Mouse (Mus musculus): Measurements from ENCODE around the gene H2-Ob. TPM values are rescaled to one million over a fixed set of nuclear protein-coding genes. Genes with fewer than 3 reads are reported as not detected.
"Not testable (repeated sequence)": the region's sequence is repeated elsewhere in the genome, so short reads cannot be mapped to it uniquely, and the experiment has no call there.

H2-Ob gene
- polyA plus RNA-seq, 1 experiment from 2014 or later: not detected

- no peak for ATAC-seq (ENCODE audit: insufficient number of reproducible peaks, insufficient read depth, low FRiP score, low TSS enrichment, low read depth)
- Histone ChIP-seq H3K27ac (no peak overlapping the region), H3K4me1 (no peaks in the 10 kb centered on the region), H3K9ac (no peak overlapping the region), H3K27me3 (no peaks in the 10 kb centered on the region), H3K36me3 (no peaks in the 10 kb centered on the region), H3K4me2 (no peak overlapping the region), H3K4me3 (no peak overlapping the region), H3K9me3 (no peaks in the 10 kb centered on the region)
- 94% methylated on average over 8 of the region's 8 CpGs for WGBS
Measured at GRCm38 (mm10) chr17:34225426-34225825, 13.3 kb upstream of the H2-Ob start.

- 97% methylated on average over 17 of the region's 23 CpGs for WGBS
- ATAC-seq (ENCODE audit: insufficient number of reproducible peaks, insufficient read depth, low FRiP score, low TSS enrichment, low read depth); H3K9ac ChIP-seq; H3K4me3 ChIP-seq; H3K36me3 ChIP-seq; H3K4me1 ChIP-seq; H3K27ac ChIP-seq; H3K4me2 ChIP-seq; H3K27me3 ChIP-seq; H3K9me3 ChIP-seq: not testable (repeated sequence)
Measured at GRCm38 (mm10) chr17:34225911-34226310, 12.8 kb upstream of the H2-Ob start.

- not testable (repeated sequence) for H3K27me3 ChIP-seq; H3K9me3 ChIP-seq; H3K4me1 ChIP-seq; ATAC-seq (ENCODE audit: insufficient number of reproducible peaks, insufficient read depth, low FRiP score, low TSS enrichment, low read depth); H3K4me2 ChIP-seq; H3K27ac ChIP-seq; H3K36me3 ChIP-seq; H3K9ac ChIP-seq; H3K4me3 ChIP-seq
- WGBS: 91% methylated on average over 9 of the region's 9 CpGs
Measured at GRCm38 (mm10) chr17:34230971-34231370, 7.7 kb upstream of the H2-Ob start.

- not testable (repeated sequence) for H3K36me3 ChIP-seq; H3K27me3 ChIP-seq; H3K9me3 ChIP-seq; H3K27ac ChIP-seq; H3K4me3 ChIP-seq; H3K9ac ChIP-seq; H3K4me1 ChIP-seq; H3K4me2 ChIP-seq; ATAC-seq (ENCODE audit: insufficient number of reproducible peaks, insufficient read depth, low FRiP score, low TSS enrichment, low read depth)
- 91% methylated on average over 6 of the region's 7 CpGs for WGBS
Measured at GRCm38 (mm10) chr17:34232021-34232420, 6.7 kb upstream of the H2-Ob start.

GRCm38 (mm10) chr17:34234926-34235325, 3.8 kb upstream of the H2-Ob start:
- H3K4me3 ChIP-seq: no peak overlapping the region
- ATAC-seq (ENCODE audit: insufficient number of reproducible peaks, insufficient read depth, low FRiP score, low TSS enrichment, low read depth): no peak
- no peaks in the 10 kb centered on the region for H3K9me3 ChIP-seq
- WGBS: 44% methylated on average over 9 of the region's 9 CpGs
- no peak overlapping the region for H3K4me2 ChIP-seq
- no peak overlapping the region for H3K27ac ChIP-seq
- H3K4me1 ChIP-seq: no peaks in the 10 kb centered on the region
- H3K27me3 ChIP-seq: no peaks in the 10 kb centered on the region
- H3K9ac ChIP-seq: no peak overlapping the region
- no peaks in the 10 kb centered on the region for H3K36me3 ChIP-seq

- Histone ChIP-seq H3K9me3 (peaks cover 3% of the 10 kb centered on the region; the same call in 1 of the 2 replicates), H3K27me3 (no peaks in the 10 kb centered on the region), H3K4me1 (no peaks in the 10 kb centered on the region), H3K4me3 (no peak overlapping the region), H3K9ac (no peak overlapping the region), H3K36me3 (no peaks in the 10 kb centered on the region), H3K4me2 (no peak overlapping the region), H3K27ac (no peak overlapping the region)
- no peak for ATAC-seq (ENCODE audit: insufficient number of reproducible peaks, insufficient read depth, low FRiP score, low TSS enrichment, low read depth)
- WGBS: 85% methylated on average over 5 of the region's 5 CpGs
Measured at GRCm38 (mm10) chr17:34236691-34237090, 2.0 kb upstream of the H2-Ob start.

- Histone ChIP-seq H3K27me3 (no peaks in the 10 kb centered on the region), H3K27ac (no peak overlapping the region), H3K9me3 (peaks cover 6% of the 10 kb centered on the region; the same call in 1 of the 2 replicates), H3K4me2 (no peak overlapping the region), H3K9ac (no peak overlapping the region), H3K4me3 (no peak overlapping the region), H3K4me1 (no peaks in the 10 kb centered on the region), H3K36me3 (no peaks in the 10 kb centered on the region)
- ATAC-seq (ENCODE audit: insufficient number of reproducible peaks, insufficient read depth, low FRiP score, low TSS enrichment, low read depth): no peak
- WGBS: 80% methylated on average over 3 of the region's 3 CpGs
Measured at GRCm38 (mm10) chr17:34237741-34238140, 962 bp upstream of the H2-Ob start.

- H3K4me3 ChIP-seq: no peak overlapping the region
- ATAC-seq (ENCODE audit: insufficient number of reproducible peaks, insufficient read depth, low FRiP score, low TSS enrichment, low read depth): no peak
- peaks cover 6% of the 10 kb centered on the region; the same call in 1 of the 2 replicates for H3K9me3 ChIP-seq
- WGBS: 71% methylated on average over 10 of the region's 10 CpGs
- H3K27ac ChIP-seq: no peak overlapping the region
- H3K36me3 ChIP-seq: no peaks in the 10 kb centered on the region
- no peak overlapping the region for H3K9ac ChIP-seq
- H3K4me1 ChIP-seq: no peaks in the 10 kb centered on the region
- H3K27me3 ChIP-seq: no peaks in the 10 kb centered on the region
- no peak overlapping the region for H3K4me2 ChIP-seq
Measured at GRCm38 (mm10) chr17:34239601-34240041, 918 bp downstream of the H2-Ob start.

- WGBS: 59% methylated on average over 3 of the region's 3 CpGs
- Histone ChIP-seq H3K27ac (no peak overlapping the region), H3K4me1 (no peaks in the 10 kb centered on the region), H3K27me3 (no peaks in the 10 kb centered on the region), H3K4me2 (no peak overlapping the region), H3K4me3 (no peak overlapping the region), H3K9me3 (peaks cover 6% of the 10 kb centered on the region; the same call in 1 of the 2 replicates), H3K9ac (no peak overlapping the region), H3K36me3 (no peaks in the 10 kb centered on the region)
- no peak for ATAC-seq (ENCODE audit: insufficient number of reproducible peaks, insufficient read depth, low FRiP score, low TSS enrichment, low read depth)
Measured at GRCm38 (mm10) chr17:34240366-34240765, 1.7 kb downstream of the H2-Ob start.

- 77% methylated on average over 6 of the region's 6 CpGs for WGBS
- ATAC-seq (ENCODE audit: insufficient number of reproducible peaks, insufficient read depth, low FRiP score, low TSS enrichment, low read depth): no peak
- Histone ChIP-seq H3K4me3 (no peak overlapping the region), H3K9ac (no peak overlapping the region), H3K27me3 (no peaks in the 10 kb centered on the region), H3K9me3 (peaks cover 6% of the 10 kb centered on the region; the same call in 1 of the 2 replicates), H3K27ac (no peak overlapping the region), H3K4me2 (no peak overlapping the region), H3K4me1 (no peaks in the 10 kb centered on the region), H3K36me3 (no peaks in the 10 kb centered on the region)
Measured at GRCm38 (mm10) chr17:34240916-34241315, 2.2 kb downstream of the H2-Ob start.

- no peak overlapping the region for H3K4me3 ChIP-seq
- WGBS: 72% methylated on average over 4 of the region's 4 CpGs
- 0 out of 2 replicates have a peak, but pooled peaks cover 3% of the 10 kb centered on the region for H3K27me3 ChIP-seq
- H3K36me3 ChIP-seq: no peaks in the 10 kb centered on the region
- H3K9ac ChIP-seq: no peak overlapping the region
- no peak overlapping the region for H3K27ac ChIP-seq
- H3K9me3 ChIP-seq: peaks cover 6% of the 10 kb centered on the region; the same call in 1 of the 2 replicates
- no peak overlapping the region for H3K4me2 ChIP-seq
- no peak for ATAC-seq (ENCODE audit: insufficient number of reproducible peaks, insufficient read depth, low FRiP score, low TSS enrichment, low read depth)
- no peaks in the 10 kb centered on the region for H3K4me1 ChIP-seq
Measured at GRCm38 (mm10) chr17:34244656-34245055, 6.0 kb downstream of the H2-Ob start.

- Histone ChIP-seq H3K4me1 (no peaks in the 10 kb centered on the region), H3K4me2 (no peak overlapping the region), H3K4me3 (no peak overlapping the region), H3K36me3 (no peaks in the 10 kb centered on the region), H3K9ac (no peak overlapping the region), H3K9me3 (no peaks in the 10 kb centered on the region), H3K27ac (no peak overlapping the region), H3K27me3 (0 out of 2 replicates have a peak, but pooled peaks cover 3% of the 10 kb centered on the region)
- no peak for ATAC-seq (ENCODE audit: insufficient number of reproducible peaks, insufficient read depth, low FRiP score, low TSS enrichment, low read depth)
- 77% methylated on average over 3 of the region's 3 CpGs for WGBS
Measured at GRCm38 (mm10) chr17:34247047-34247446, 8.3 kb downstream of the H2-Ob start.

Data from embryonic facial prominence, embryonic 13.5 days (tissue).